Mouse (Mus musculus) embryonic facial prominence, embryonic 13.5 days (tissue): ENCODE measurements around the gene Trp53. TPM values are rescaled to one million over a fixed set of nuclear protein-coding genes. Genes with fewer than 3 reads are reported as not detected.
A peak's percentile ranks its signal among the peaks of the same experiment; 100 is the strongest.
"Not testable (repeated sequence)": the region's sequence is repeated elsewhere in the genome, so short reads cannot be mapped to it uniquely, and the experiment has no call there.

Source experiments
- ATAC-seq: fragments of 200-750 bp; cut with Nextera tagmentation; 2 replicates; pipeline ENCODE4 v1.8.0; 2017; ENCODE audit warnings: low read depth; ENCODE audit not compliant: insufficient number of reproducible peaks, insufficient read depth, low FRiP score, low TSS enrichment
- H3K27ac ChIP-seq: fragments of 300-500 bp; sonication (generic); 2 replicates; pipeline ENCODE4 v1.5.1; 2015; ENCODE audit warnings: moderate library complexity, mild to moderate bottlenecking, inconsistent platforms
- H3K27me3 ChIP-seq: fragments of 300-500 bp; sonication (generic); 2 replicates; pipeline ENCODE4 v1.6.1; 2015; ENCODE audit warnings: mild to moderate bottlenecking, inconsistent platforms
- H3K36me3 ChIP-seq: fragments of 300-500 bp; sonication (generic); 2 replicates; pipeline ENCODE4 v1.6.1; 2015; ENCODE audit warnings: mild to moderate bottlenecking, inconsistent platforms
- H3K4me1 ChIP-seq: fragments of 300-500 bp; sonication (generic); 2 replicates; pipeline ENCODE4 v1.6.1; 2015; ENCODE audit warnings: inconsistent platforms
- H3K4me2 ChIP-seq: fragments of 300-500 bp; sonication (generic); 2 replicates; pipeline ENCODE4 v1.6.1; 2015; ENCODE audit warnings: moderate library complexity, mild to moderate bottlenecking, inconsistent platforms
- H3K4me3 ChIP-seq: fragments of 300-500 bp; sonication (generic); 2 replicates; pipeline ENCODE4 v1.5.1; 2015; ENCODE audit warnings: mild to moderate bottlenecking, inconsistent platforms
- H3K9ac ChIP-seq: fragments of 300-500 bp; sonication (generic); 2 replicates; pipeline ENCODE4 v1.6.1; 2015; ENCODE audit warnings: mild to moderate bottlenecking, inconsistent platforms
- H3K9me3 ChIP-seq: fragments of 300-500 bp; sonication (generic); 2 replicates; pipeline ENCODE4 v1.6.1; 2016; ENCODE audit warnings: inconsistent platforms
- WGBS: fragments of 180-500 bp; shearing (Covaris S2); methylation state at CpG from one replicate; pipeline ENCODE4 v1.1.7; 2015; ENCODE audit warnings: mixed read lengths; 5-methylcytosine and 5-hydroxymethylcytosine counted together
- polyA plus RNA-seq: library from polyadenylated mRNA; unstranded; fragments of >200 nt; fragmentation: Nextera tagmentation; extraction: Ambion mirVana; gene quantifications from 2 replicates; pipeline ENCODE4 v1.2.1, GENCODE M21; 2015

The Trp53 gene
- polyA plus RNA-seq, 1 experiment from 2014 or later = 186 TPM

- Histone ChIP-seq H3K4me2 (no peak overlapping the region), H3K27me3 (no peaks in the 10 kb centered on the region), H3K9me3 (no peaks in the 10 kb centered on the region), H3K36me3 (no peaks in the 10 kb centered on the region), H3K9ac (peak overlapping the region; percentile 45; the same call in 1 of the 2 replicates), H3K27ac (no peak overlapping the region), H3K4me3 (no peak overlapping the region), H3K4me1 (peaks cover 3% of the 10 kb centered on the region; the same call in 1 of the 2 replicates)
- ATAC-seq = no peak
- 44% methylated on average over 10 of the region's 10 CpGs for WGBS
Measured at GRCm38 (mm10) chr11:69616781-69617180, 36.6 kb downstream of the Trp53 start.

GRCm38 (mm10) chr11:69617805-69618204 lies 37.6 kb downstream of the Trp53 start, which contains the start of gene Shbg:
Gene Shbg, minus strand, starts transcription at chr11:69617905.
- Histone ChIP-seq H3K4me1 (peaks cover 7% of the 10 kb centered on the region), H3K9ac (peak within 1 kb of the TSS; percentile 45; the same call in 1 of the 2 replicates), H3K4me2 (no peak within 1 kb of the TSS), H3K27me3 (no peaks in the 10 kb centered on the region), H3K9me3 (no peaks in the 10 kb centered on the region), H3K4me3 (no peak within 1 kb of the TSS), H3K27ac (no peak within 1 kb of the TSS), H3K36me3 (no peaks in the 10 kb centered on the region)
- ATAC-seq = no peak
- 64% methylated on average over 5 of the region's 5 CpGs for WGBS

- Histone ChIP-seq H3K9ac (no peak overlapping the region), H3K27me3 (no peaks in the 10 kb centered on the region), H3K4me3 (no peak overlapping the region), H3K9me3 (no peaks in the 10 kb centered on the region), H3K4me1 (peaks cover 9% of the 10 kb centered on the region; the same call in 1 of the 2 replicates), H3K27ac (no peak overlapping the region), H3K36me3 (no peaks in the 10 kb centered on the region), H3K4me2 (no peak overlapping the region)
- no peak for ATAC-seq
- WGBS = 81% methylated on average over 7 of the region's 7 CpGs
Measured at GRCm38 (mm10) chr11:69620394-69621081, 40.4 kb downstream of the Trp53 start.

GRCm38 (mm10) chr11:69621571-69622268 lies 41.6 kb downstream of the Trp53 start, which contains the start of gene Sat2:
Gene Sat2, plus strand, starts transcription at chr11:69622024.
- H3K9ac ChIP-seq = peak within 1 kb of the TSS; percentile 79
- 1% methylated on average over 20 of the region's 20 CpGs for WGBS
- peak within 1 kb of the TSS; percentile 63 for H3K27ac ChIP-seq
- peaks cover 9% of the 10 kb centered on the region; the same call in 1 of the 2 replicates for H3K4me1 ChIP-seq
- H3K4me3 ChIP-seq = peak within 1 kb of the TSS; percentile 54
- ATAC-seq = peak; percentile 71; the same call in 1 of the 2 replicates
- H3K4me2 ChIP-seq = peak within 1 kb of the TSS; percentile 64
- H3K9me3 ChIP-seq = no peaks in the 10 kb centered on the region
- no peaks in the 10 kb centered on the region for H3K36me3 ChIP-seq
- no peaks in the 10 kb centered on the region for H3K27me3 ChIP-seq

GRCm38 (mm10) chr11:69622406-69622805 lies 42.2 kb downstream of the Trp53 start:
- no peak for ATAC-seq
- Histone ChIP-seq H3K9ac (peak overlapping the region; percentile 79), H3K36me3 (no peaks in the 10 kb centered on the region), H3K27me3 (no peaks in the 10 kb centered on the region), H3K4me3 (peak overlapping the region; percentile 54), H3K27ac (peak overlapping the region; percentile 63), H3K4me1 (peaks cover 9% of the 10 kb centered on the region; the same call in 1 of the 2 replicates), H3K4me2 (peak overlapping the region; percentile 64), H3K9me3 (no peaks in the 10 kb centered on the region)
- WGBS = 34% methylated on average over 6 of the region's 6 CpGs

- H3K27ac ChIP-seq = no peak overlapping the region
- H3K4me3 ChIP-seq = peak overlapping the region; percentile 54
- ATAC-seq = no peak
- peaks cover 9% of the 10 kb centered on the region; the same call in 1 of the 2 replicates for H3K4me1 ChIP-seq
- no peaks in the 10 kb centered on the region for H3K9me3 ChIP-seq
- H3K4me2 ChIP-seq = peak overlapping the region; percentile 64
- WGBS = 66% methylated on average over 4 of the region's 4 CpGs
- H3K27me3 ChIP-seq = no peaks in the 10 kb centered on the region
- peak overlapping the region; percentile 79 for H3K9ac ChIP-seq
- no peaks in the 10 kb centered on the region for H3K36me3 ChIP-seq
Measured at GRCm38 (mm10) chr11:69623006-69623405, 42.8 kb downstream of the Trp53 start.

- not testable (repeated sequence) for H3K9ac ChIP-seq, H3K9me3 ChIP-seq, H3K4me2 ChIP-seq, H3K27ac ChIP-seq, H3K4me1 ChIP-seq, H3K27me3 ChIP-seq, H3K4me3 ChIP-seq, ATAC-seq, H3K36me3 ChIP-seq
- 94% methylated on average over 2 of the region's 2 CpGs for WGBS
Measured at GRCm38 (mm10) chr11:69624339-69624738, 44.2 kb downstream of the Trp53 start.

GRCm38 (mm10) chr11:69628286-69628685 lies 48.1 kb downstream of the Trp53 start:
- Histone ChIP-seq H3K4me1 (0 out of 2 replicates have a peak, but pooled peaks cover 2% of the 10 kb centered on the region), H3K9ac (no peak overlapping the region), H3K9me3 (no peaks in the 10 kb centered on the region), H3K4me3 (no peak overlapping the region), H3K36me3 (no peaks in the 10 kb centered on the region), H3K27ac (no peak overlapping the region), H3K4me2 (no peak overlapping the region), H3K27me3 (no peaks in the 10 kb centered on the region)
- WGBS = 36% methylated on average over 6 of the region's 6 CpGs
- no peak for ATAC-seq

GRCm38 (mm10) chr11:69629802-69630201 lies 49.6 kb downstream of the Trp53 start:
- no peak overlapping the region for H3K9ac ChIP-seq
- H3K27me3 ChIP-seq = no peaks in the 10 kb centered on the region
- no peaks in the 10 kb centered on the region for H3K36me3 ChIP-seq
- no peak overlapping the region for H3K27ac ChIP-seq
- no peaks in the 10 kb centered on the region for H3K9me3 ChIP-seq
- H3K4me3 ChIP-seq = no peak overlapping the region
- no peak overlapping the region for H3K4me2 ChIP-seq
- no peak for ATAC-seq
- H3K4me1 ChIP-seq = peaks cover 12% of the 10 kb centered on the region
- WGBS = 63% methylated on average over 1 of the region's 1 CpGs

- WGBS = under 1% methylated on average over 51 of the region's 56 CpGs
- H3K9ac ChIP-seq = peak within 1 kb of the TSS; percentile 92
- no peaks in the 10 kb centered on the region for H3K27me3 ChIP-seq
- peak; percentile 98 for ATAC-seq
- H3K4me1 ChIP-seq = peaks cover 26% of the 10 kb centered on the region
- peak within 1 kb of the TSS; percentile 97 for H3K27ac ChIP-seq
- H3K4me3 ChIP-seq = peak within 1 kb of the TSS; percentile 79
- no peaks in the 10 kb centered on the region for H3K9me3 ChIP-seq
- peak within 1 kb of the TSS; percentile 81 for H3K4me2 ChIP-seq
- peaks cover 7% of the 10 kb centered on the region for H3K36me3 ChIP-seq
Measured at GRCm38 (mm10) chr11:69632284-69633089, 52.3 kb downstream of the Trp53 start, which contains the start of gene Fxr2. Gene Fxr2, plus strand, starts transcription at chr11:69632990.
